Mouse (Mus musculus): Measurements from ENCODE around the gene Uchl1.

- no peak for TF ChIP-seq CTCF (IDR thresholded peaks at IDR 0.05; ENCODE audit: low read depth, low read length)
- no peak for TF ChIP-seq GATA1 (IDR thresholded peaks at IDR 0.05; ENCODE audit: borderline replicate concordance, low read length)
- no peak for TF ChIP-seq POLR2AphosphoS5 (IDR thresholded peaks at IDR 0.05; ENCODE audit: insufficient replicate concordance, low read depth, low read length)
- TF ChIP-seq TAL1 (conservative IDR thresholded peaks at IDR 0.05; ENCODE audit: low read depth, low read length) = no peak
- no peak for TF ChIP-seq GATA2 (IDR thresholded peaks at IDR 0.05; ENCODE audit: borderline replicate concordance, low read depth, low read length)
These were observed 24.0 kb downstream of the Uchl1 start for GRCm38 (mm10) chr5:66699911-66700310.
